Mouse (Mus musculus) heart, postnatal 36 days (tissue): Measurements from ENCODE around the gene Nsg1. TPM values are rescaled to one million over a fixed set of nuclear protein-coding genes. Genes with fewer than 3 reads are reported as not detected.

Source experiments
- DNase-seq, 2 experiments: peaks; one replicate each; pipeline ENCODE4 v3.0.0; 2021 to 2022
- intact Hi-C: fragments of 180-260 bp; cut with DNase I; formaldehyde crosslinking; loops from one replicate; pipeline ENCODE4 v1.15.1; 2025
- total RNA-seq, 2 experiments: library from RNA; stranded (reverse); gene quantifications; 2 replicates each; pipeline ENCODE4 v1.2.3; 2021

Gene Nsg1
- total RNA-seq, 2 experiments from 2014 or later: 7.6 to 9.5 TPM

DNA sequence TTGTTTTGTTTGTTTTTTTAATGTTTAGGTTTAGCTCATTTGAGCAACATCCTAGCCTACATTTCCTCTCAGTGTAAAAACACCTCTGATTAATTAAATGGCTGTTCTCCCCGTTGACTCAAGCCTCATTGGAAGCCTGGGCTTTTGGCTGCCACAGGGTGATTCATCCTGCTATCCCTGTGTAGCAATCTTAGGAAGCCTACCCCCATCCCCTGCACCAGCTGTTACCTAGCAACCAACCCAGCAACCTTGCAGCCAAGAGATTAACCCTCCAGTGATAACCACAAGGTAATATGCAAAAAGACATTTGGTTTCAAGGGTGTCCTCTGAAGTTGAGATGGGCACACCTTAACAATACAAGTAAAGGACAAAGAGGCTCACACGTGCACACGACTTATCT lies 8.4 kb downstream of the Nsg1 start:
- intact Hi-C loops: no loop called here
- DNase-seq: no peak

DNA sequence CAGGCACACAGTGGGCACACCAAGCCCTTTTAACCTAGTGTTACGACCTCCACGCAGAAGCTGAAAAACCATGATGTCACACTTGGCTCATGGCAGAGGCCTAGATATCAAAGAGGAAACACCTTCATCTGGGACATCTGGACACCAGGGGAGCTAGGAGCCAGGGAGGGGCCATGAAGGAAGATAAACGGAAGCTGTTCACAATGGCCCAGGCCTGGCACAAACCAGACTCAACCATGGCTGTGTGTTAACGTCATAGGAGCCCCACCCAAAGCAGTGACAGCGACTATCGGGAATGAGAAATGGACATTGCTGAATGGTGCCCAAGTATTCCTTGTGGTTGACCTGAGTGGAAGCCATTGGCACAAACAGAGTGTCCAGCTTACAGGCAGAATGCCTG lies 13.2 kb downstream of the Nsg1 start:
- intact Hi-C loops: no loop called here
- peak in 1 of 2 experiments; percentile 16 for DNase-seq

DNA sequence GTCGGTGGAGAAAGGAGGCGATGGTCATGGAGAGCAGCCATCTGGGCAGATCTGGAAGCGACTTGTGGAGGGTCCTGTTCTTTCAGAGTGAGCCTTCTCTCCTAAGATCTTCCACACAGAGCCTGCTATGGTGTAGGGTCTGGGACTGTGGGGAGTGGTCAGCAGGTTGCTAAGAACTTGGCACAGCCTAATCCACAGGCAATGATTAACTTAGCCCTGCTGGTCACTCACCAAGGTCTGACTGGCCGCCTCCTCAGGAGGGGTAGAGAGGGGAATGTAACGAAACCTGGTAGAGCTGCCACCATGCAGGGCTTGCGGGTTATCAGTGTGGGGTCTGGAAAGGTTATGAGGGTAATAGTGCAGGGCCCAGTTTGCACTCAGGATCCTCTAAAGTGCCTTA lies 18.8 kb downstream of the Nsg1 start:
- DNase-seq: no peak
- intact Hi-C loops: no loop called here

- intact Hi-C loops: no loop called here
- DNase-seq: no peak
Observed at GRCm38 (mm10) chr5:38137163-38137562, 22.5 kb downstream of the Nsg1 start.

GRCm38 (mm10) chr5:38136247-38136646 lies 23.5 kb downstream of the Nsg1 start:
- intact Hi-C loops: no loop called here
- no peak for DNase-seq

GRCm38 (mm10) chr5:38129339-38129738 lies 30.4 kb downstream of the Nsg1 start:
- DNase-seq: no peak
- intact Hi-C loops: no loop called here

DNA sequence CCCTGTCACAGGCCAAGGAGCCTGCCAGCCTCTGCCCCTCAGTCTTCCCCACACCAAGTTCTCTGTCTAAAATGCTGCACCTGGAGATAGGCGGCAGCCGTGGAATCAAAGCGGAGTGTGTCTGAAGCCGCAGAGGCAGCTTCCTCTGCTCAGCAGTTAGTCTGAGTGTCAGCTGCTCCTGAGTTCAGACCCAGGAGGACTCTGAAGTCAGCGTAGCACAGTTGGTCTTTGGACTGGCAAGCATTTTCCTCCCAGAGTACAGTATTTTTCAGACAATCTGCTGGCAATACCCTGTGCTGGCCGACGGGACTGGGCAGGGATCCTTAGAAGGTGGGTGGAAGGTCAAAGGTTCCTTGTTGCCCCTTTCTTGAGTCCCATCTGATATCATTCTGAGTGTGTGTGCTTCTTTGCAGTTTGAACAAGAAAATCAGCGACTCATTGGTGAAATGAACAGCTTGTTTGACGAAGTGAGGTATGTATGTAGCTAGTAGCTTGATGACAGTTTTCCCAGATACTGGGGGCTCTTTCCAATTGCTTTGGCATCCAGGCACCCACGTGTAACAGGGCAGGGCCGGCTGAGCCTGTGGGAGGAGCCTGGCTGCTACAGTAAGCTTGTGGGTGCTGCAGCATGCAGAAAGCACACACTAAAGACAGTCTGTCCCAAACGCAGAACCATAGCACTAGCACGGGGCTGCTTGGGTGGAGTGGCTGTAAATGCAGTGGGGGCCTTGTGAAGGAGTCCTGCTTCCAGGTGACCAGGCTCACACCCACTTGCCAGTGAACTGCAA lies 33.0 kb downstream of the Nsg1 start:
- no peak for DNase-seq
- intact Hi-C loops: no loop called here

DNA sequence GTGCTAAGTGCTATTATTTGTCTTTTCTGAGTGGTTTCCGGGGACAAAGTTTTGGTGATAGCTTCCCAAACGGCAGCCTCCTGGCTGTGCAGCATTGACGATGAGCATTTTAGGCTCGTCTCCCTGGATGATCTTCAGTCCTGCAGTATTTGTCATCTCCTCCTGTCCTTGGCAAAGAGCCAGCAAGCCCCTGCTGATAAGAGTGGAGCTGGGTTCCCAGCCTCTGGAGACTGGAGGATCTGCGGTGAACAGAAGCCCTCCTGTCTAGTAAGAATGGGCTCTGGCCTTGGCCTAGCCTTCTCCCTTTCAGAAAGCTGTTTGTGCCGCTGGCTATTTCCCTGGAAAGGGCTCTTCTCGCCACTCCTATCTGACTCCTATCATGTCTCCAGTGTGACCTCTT lies 38.0 kb downstream of the Nsg1 start:
- DNase-seq: no peak
- intact Hi-C loops: no loop called here

DNA sequence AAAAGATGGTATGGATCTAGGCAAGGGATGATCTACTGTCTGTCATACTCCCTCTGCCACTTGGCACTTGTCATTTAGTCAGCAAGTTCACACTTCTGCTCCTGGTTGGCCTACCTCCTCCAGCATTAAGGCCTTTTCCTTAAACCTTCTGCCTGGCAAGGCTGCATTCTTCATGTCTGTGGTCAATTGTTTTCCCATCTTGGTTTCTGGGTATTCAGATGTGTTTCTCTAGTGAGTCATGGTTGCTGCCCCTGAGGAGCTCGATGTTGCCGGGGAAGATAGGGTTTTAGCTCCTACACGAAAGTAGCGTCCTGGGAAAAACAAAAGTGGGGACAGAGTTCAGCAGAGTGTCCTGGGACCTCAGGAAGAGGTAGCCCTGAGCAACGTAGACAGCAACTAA lies 40.4 kb downstream of the Nsg1 start:
- intact Hi-C loops: no loop called here

DNA sequence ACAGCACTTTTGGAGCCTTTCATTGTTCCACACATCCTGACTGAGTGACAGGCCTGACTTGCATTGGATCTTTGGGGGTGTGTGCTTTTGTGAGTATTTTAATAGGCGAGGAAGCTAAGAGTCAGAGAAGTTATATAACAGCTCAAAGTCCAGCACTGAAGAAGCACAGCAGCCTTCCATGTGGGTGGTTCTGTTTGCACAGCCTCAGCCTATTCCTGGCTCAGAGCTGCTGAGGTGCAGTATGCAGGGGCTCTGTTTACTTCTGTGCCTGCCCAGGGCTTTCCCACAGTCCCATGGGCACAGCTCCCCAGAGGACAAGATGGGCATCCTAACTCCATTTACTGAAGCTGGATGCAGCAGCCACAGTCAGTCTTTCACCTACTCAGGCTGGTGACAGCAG lies 42.7 kb downstream of the Nsg1 start:
- intact Hi-C loops: no loop called here
- DNase-seq: no peak

More for the DNA sequence above, 40.4 kb downstream of the Nsg1 start:
- DNase-seq: no peak

- no peak for DNase-seq
- intact Hi-C loops: no loop called here
Observed at GRCm38 (mm10) chr5:38114526-38114925, 45.2 kb downstream of the Nsg1 start.

- intact Hi-C loops: no loop called here
- DNase-seq: no peak
Observed at GRCm38 (mm10) chr5:38106807-38107206, 52.9 kb downstream of the Nsg1 start.

- DNase-seq: no peak
- intact Hi-C loops: no loop called here
Observed at GRCm38 (mm10) chr5:38106080-38106697, 53.5 kb downstream of the Nsg1 start.

DNA sequence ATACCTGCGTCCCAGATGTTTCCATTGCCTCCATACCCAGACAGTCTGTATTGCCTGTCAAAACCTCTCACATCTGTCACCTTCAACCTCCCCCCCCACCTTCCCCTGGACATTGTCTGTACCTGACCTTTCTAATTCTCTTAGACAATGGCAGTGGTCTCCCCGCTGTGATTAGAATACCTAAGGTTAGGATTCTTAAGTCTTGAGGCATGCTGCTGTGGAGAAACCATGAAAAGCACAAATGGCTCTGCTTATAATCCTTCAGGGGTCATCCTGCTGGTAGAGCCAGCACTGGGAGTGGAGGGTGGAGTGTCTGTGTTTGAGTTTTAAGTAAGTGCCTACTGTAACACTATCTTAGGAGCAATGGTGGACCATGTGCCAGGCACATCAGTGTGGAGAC lies 56.8 kb downstream of the Nsg1 start:
- no peak for DNase-seq
- intact Hi-C loops: no loop called here

DNA sequence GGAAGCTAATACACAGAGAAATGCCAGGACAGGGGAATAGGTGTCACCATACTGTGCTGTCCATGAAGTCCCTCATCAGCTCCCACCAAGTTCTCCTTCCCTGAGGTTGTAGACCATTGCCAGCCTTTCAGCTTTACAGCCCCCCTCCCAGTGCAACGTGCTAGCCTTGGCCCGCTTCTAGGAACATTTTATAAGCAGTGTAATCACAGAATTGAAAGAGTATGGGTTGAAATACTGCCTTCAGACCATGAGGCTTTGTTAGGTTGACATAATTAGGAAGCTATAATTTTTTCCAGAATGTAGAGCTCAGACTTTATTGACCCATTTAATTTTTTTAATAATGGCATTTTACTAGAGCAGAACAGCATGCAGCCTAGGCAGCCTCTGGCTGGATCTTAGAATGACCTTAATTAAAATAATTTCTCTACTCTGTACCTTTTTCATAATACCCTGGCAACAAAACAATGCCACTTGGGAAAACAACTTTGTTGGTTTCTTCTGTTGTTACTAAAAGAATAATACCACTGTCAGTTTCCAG lies 60.5 kb downstream of the Nsg1 start:
- DNase-seq: no peak
- intact Hi-C loops: no loop called here

GRCm38 (mm10) chr5:38097501-38098093 lies 62.1 kb downstream of the Nsg1 start:
- DNase-seq: no peak
- intact Hi-C loops: loop anchor here (2.0 kb wide), 1 partner anchor 99 kb away; no protein-coding TSS in a partner anchor

GRCm38 (mm10) chr5:38094331-38094730 lies 65.4 kb downstream of the Nsg1 start:
- intact Hi-C loops: loop anchor here (5.0 kb wide), 1 partner anchor 342 kb away; no protein-coding TSS in a partner anchor
- DNase-seq: no peak

DNA sequence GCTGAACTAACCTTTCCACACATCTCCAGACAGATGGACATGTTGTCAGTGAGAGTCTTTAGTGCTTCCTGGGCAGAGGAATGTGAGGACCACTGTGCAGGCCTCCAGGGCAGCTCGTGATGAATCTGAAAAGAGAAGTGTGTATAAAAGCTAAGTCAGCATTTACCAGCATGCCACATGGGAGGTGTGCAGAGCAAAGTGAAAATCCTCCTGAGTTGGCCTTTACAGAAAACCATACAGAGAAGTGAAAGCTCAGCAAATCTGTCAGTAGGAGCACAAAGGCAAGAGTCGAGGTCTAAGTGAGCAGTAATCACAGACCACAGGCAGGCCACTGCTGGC lies 67.8 kb downstream of the Nsg1 start:
- intact Hi-C loops: loop anchor here (5.0 kb wide), 1 partner anchor 340 kb away; no protein-coding TSS in a partner anchor
- no peak for DNase-seq

DNA sequence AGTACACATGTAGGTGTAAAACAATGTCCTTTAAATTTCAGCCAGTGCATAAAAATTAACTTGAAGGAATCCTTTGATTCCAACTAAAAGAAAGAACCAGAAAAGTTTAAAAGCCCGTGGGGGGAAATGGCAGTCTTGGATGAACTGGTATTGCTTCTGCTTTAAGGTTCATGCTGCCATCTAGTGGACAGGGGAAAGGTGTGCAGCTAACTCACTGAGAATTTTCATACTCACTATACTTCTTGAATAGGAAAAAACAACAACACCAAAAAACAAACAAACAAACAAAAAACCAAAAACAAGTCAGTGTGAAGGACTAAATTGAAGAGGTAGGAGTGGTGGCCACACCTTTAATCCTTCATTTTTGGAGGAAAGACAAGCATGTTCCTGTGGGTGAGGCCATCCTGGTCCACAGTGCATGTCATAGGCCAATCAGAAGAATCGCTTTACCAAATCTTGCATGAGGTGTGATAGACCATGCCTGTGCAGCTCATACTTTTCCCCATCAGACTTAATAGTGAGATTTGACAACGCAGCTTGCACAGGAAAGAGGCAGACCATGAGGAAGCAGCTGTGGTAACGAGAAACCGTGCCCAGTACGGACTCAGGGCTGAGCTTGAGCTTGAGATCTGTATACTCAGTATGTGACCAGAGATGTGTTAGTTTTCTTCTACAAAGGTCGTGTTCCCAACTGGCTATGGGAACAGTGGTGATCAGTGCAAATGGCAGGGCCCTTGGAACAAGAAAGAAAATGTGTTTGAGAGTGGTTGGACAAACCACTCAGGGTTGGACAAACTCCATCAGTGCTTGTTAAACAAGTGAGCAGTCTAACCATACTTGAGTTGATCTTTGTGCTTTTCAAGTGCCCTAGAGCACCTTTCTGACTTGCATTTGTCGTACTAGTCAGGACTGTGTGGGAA lies 68.4 kb downstream of the Nsg1 start:
- intact Hi-C loops: loop anchor here (5.0 kb wide), 1 partner anchor 339 kb away; no protein-coding TSS in a partner anchor
- DNase-seq: peak; percentile 11 to 17

DNA sequence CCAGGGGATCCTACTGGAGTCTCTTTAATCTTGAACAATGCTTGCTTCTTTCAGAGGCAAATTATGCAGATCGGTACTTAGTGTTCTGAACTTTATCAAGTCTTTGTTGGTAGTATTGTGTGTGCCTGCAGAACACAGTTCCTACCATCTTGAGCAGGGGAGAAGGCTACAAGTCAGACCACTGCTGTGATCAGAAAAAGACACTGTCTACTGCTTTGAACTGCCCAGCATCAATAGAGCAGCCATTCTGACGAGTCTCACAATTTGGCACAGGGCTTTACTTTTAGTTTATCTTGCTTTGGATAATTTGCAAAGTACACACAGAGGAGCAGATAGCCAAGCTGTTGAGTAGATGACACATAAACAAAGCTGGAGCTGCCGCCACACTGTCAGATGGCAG lies 69.1 kb downstream of the Nsg1 start:
- no peak for DNase-seq
- intact Hi-C loops: loop anchor here (5.0 kb wide), 1 partner anchor 338 kb away; no protein-coding TSS in a partner anchor
